Mouse (Mus musculus): ENCODE results near the gene Fam89b.

Fam89b gene

DNA sequence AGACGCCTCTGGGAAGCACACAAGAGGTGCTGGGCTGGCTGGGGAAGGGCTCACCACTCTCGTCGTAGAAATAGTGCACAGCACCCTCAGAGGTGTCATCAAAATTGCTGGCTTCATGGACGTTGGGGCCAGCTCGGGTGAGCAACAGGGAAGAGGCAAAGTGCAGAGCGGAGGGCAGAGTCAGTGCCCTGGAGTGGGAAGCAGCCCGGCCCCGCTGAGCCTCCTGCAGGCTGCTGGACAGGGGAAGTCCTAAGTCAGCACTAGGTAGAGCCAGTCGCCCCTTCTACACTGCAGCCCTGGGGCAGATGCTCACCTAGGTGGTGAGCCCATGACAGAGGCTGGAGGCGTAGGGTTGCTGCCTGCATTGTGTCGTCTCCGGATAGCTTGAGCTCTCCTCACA lies 45.2 kb downstream of the Fam89b start:
- DNase-seq (ENCODE audit: low spot score): no peak

DNA sequence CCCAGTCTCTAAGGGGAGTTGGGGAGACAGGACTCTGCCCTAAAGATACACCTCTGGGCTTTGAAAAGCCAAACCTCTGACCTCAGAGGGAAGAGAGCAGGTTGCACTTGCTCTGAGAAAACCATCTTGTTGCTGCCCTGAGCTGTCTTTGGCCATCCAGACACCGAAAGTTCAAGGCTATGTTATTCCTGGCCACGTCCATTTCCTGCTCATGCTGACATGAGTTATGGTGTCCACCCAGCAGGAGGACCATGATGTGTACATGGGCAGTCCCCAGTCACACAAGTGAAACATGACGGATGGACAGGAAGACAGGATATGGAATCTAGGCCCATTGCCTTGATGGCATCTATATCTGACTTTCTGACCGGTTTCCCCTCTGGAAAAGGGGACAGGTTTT lies 49.0 kb downstream of the Fam89b start:
- DNase-seq (ENCODE audit: low spot score): no peak

Data from T-cell, adult 2 months (primary cell).